Mouse (Mus musculus): ENCODE data around the gene Rhobtb1.

Gene Rhobtb1

GRCm38 (mm10) chr10:69324816-69325215 is 173.6 kb downstream of the Rhobtb1 start:
- DNase-seq (ENCODE audit: low spot score): no peak

GRCm38 (mm10) chr10:69326433-69326832 is 175.2 kb downstream of the Rhobtb1 start:
- DNase-seq (ENCODE audit: low spot score): no peak

GRCm38 (mm10) chr10:69327362-69327761 is 176.1 kb downstream of the Rhobtb1 start:
- DNase-seq (ENCODE audit: low spot score): no peak

GRCm38 (mm10) chr10:69328029-69328655 is 176.9 kb downstream of the Rhobtb1 start:
- DNase-seq (ENCODE audit: low spot score): no peak

GRCm38 (mm10) chr10:69328656-69329046 is 177.4 kb downstream of the Rhobtb1 start:
- no peak for DNase-seq (ENCODE audit: low spot score)

GRCm38 (mm10) chr10:69331231-69331630 is 180.0 kb downstream of the Rhobtb1 start:
- DNase-seq (ENCODE audit: low spot score): no peak

- no peak for DNase-seq (ENCODE audit: low spot score)
Measured at GRCm38 (mm10) chr10:69333212-69333611, 182.0 kb downstream of the Rhobtb1 start.

GRCm38 (mm10) chr10:69334271-69335194 is 183.3 kb downstream of the Rhobtb1 start:
- no peak for DNase-seq (ENCODE audit: low spot score)

GRCm38 (mm10) chr10:69335195-69335536 is 183.9 kb downstream of the Rhobtb1 start:
- DNase-seq (ENCODE audit: low spot score): no peak

GRCm38 (mm10) chr10:69335611-69336010 is 184.4 kb downstream of the Rhobtb1 start:
- DNase-seq (ENCODE audit: low spot score): no peak

GRCm38 (mm10) chr10:69336219-69336618 is 185.0 kb downstream of the Rhobtb1 start:
- DNase-seq (ENCODE audit: low spot score): no peak

- no peak for DNase-seq (ENCODE audit: low spot score)
Measured at GRCm38 (mm10) chr10:69340001-69340400, 188.8 kb downstream of the Rhobtb1 start.

All from embryo, embryonic 10.5 days (tissue).